Mouse (Mus musculus) thymus, adult 2 months (tissue): ENCODE data around the gene Ush2a. TPM values are rescaled to one million over a fixed set of nuclear protein-coding genes. Genes with fewer than 3 reads are reported as not detected.

Experiments
- DNase-seq: peaks from one replicate; pipeline ENCODE4 v3.0.0; 2021
- H3K27ac ChIP-seq: fragments of 200-500 bp; 2 replicates; pipeline ENCODE4 v1.5.1; 2012; ENCODE audit warnings: low read length, control low read depth; ENCODE audit not compliant: control insufficient read depth, insufficient read depth
- H3K27me3 ChIP-seq: fragments of 200-500 bp; 2 replicates; pipeline ENCODE4 v1.6.1; 2012; ENCODE audit warnings: mild to moderate bottlenecking, low read length, moderate library complexity, mixed read lengths; ENCODE audit not compliant: control insufficient read depth, insufficient read depth
- H3K36me3 ChIP-seq: fragments of 200-500 bp; 2 replicates; pipeline ENCODE4 v1.6.1; 2012; ENCODE audit warnings: mild to moderate bottlenecking, low read length, moderate library complexity; ENCODE audit not compliant: control insufficient read depth, insufficient read depth
- H3K4me1 ChIP-seq: fragments of 200-500 bp; replicated peaks from 2 replicates; pipeline ENCODE4 v1.6.1; 2012; ENCODE audit warnings: low read length; ENCODE audit not compliant: control insufficient read depth, insufficient read depth
- H3K4me3 ChIP-seq: fragments of 200-500 bp; 2 replicates; pipeline ENCODE4 v1.5.1; 2012; ENCODE audit warnings: mild to moderate bottlenecking, low read length, control low read depth, moderate library complexity; ENCODE audit not compliant: control insufficient read depth, insufficient read depth
- CTCF ChIP-seq: fragments of 200-500 bp; IDR thresholded peaks from 2 replicates; pipeline ENCODE4 v1.5.1; 2012; ENCODE audit warnings: mild to moderate bottlenecking, control low read depth, low read length, moderate library complexity, borderline replicate concordance; ENCODE audit not compliant: control insufficient read depth, poor library complexity, insufficient read depth; ENCODE audit errors: extremely low read depth
- POLR2A ChIP-seq: fragments of 200-500 bp; IDR thresholded peaks from 2 replicates; pipeline ENCODE4 v1.6.1; 2012; ENCODE audit warnings: mild to moderate bottlenecking, low read length, control low read depth, moderate library complexity; ENCODE audit not compliant: control insufficient read depth, poor library complexity, insufficient read depth; ENCODE audit errors: extremely low read depth
- WGBS: fragments of 180-500 bp; shearing (Covaris S2); methylation state at CpG from one replicate; pipeline ENCODE4 v1.1.7; 2018; 5-methylcytosine and 5-hydroxymethylcytosine counted together
- polyA plus RNA-seq: library from polyadenylated mRNA; depleted of rRNA; stranded (reverse); fragments of >200 nt; gene quantifications from 2 replicates; pipeline ENCODE4 v1.2.3, GENCODE M21; 2012

Ush2a gene
- polyA plus RNA-seq, 1 experiment: 0.05 TPM

DNA sequence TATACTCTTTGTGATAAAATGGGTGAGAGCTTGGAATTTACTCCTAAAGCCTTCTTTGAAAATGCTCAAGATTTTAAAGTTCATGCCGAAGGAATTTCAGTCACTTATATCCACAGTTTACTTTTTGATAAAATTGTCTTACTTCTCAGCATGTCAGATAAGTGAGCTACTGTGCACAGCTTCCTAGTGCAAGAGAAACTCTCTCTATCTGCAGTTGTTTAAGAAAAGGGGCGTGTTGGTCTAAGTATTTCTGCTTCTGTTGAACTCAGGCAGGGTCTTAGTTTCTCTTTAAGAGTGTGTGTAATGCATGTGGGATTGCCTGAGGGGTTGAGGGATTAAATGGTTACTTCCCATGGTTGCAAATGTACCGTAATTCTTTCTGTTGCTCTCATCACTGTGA is 381.3 kb downstream of the Ush2a start:
- Histone ChIP-seq H3K4me3 (no peak overlapping the region), H3K27ac (no peak overlapping the region), H3K4me1 (no peaks in the 10 kb centered on the region), H3K36me3 (no peaks in the 10 kb centered on the region), H3K27me3 (no peaks in the 10 kb centered on the region)
- TF ChIP-seq CTCF: no peak
- TF ChIP-seq POLR2A: no peak
- WGBS: 87% methylated on average over 3 of the region's 3 CpGs
- DNase-seq: no peak

GRCm38 (mm10) chr1:188653001-188653400 is 391.2 kb downstream of the Ush2a start:
- WGBS: 81% methylated on average over 3 of the region's 3 CpGs

DNA sequence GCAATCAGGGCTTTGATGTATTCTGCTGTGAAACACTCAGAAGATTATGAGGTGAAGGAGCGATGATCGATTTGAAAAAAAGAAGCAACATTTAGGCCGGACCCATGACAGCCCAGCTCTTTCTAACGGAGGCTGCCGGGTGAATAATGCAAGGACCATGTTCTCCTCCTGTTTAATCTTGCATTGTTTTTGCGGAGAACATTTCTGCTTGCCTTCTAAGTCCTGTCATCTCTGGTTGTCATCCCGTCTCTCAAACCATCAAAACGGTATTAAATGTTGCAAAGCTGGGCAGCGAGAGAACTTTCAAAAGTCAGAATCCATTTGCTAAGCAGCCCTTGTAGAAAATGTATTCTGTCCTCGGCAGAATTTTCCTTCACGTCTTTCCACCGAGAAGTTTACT is 394.3 kb downstream of the Ush2a start:
- Histone ChIP-seq H3K4me1 (no peaks in the 10 kb centered on the region), H3K27ac (no peak overlapping the region), H3K4me3 (no peak overlapping the region), H3K36me3 (no peaks in the 10 kb centered on the region), H3K27me3 (no peaks in the 10 kb centered on the region)
- 97% methylated on average over 12 of the region's 12 CpGs for WGBS
- DNase-seq: no peak
- no peak for TF ChIP-seq POLR2A
- no peak for TF ChIP-seq CTCF

More at GRCm38 (mm10) chr1:188653001-188653400, 391.2 kb downstream of the Ush2a start:
- H3K4me3 ChIP-seq: no peak overlapping the region
- H3K36me3 ChIP-seq: no peaks in the 10 kb centered on the region
- no peaks in the 10 kb centered on the region for H3K27me3 ChIP-seq
- DNase-seq: no peak
- H3K4me1 ChIP-seq: no peaks in the 10 kb centered on the region
- no peak overlapping the region for H3K27ac ChIP-seq
- TF ChIP-seq CTCF: no peak
- TF ChIP-seq POLR2A: no peak

- Histone ChIP-seq H3K27ac (no peak overlapping the region), H3K4me1 (no peaks in the 10 kb centered on the region), H3K27me3 (no peaks in the 10 kb centered on the region), H3K36me3 (no peaks in the 10 kb centered on the region), H3K4me3 (no peak overlapping the region)
- TF ChIP-seq POLR2A (no peak), CTCF (no peak)
- DNase-seq: no peak
- WGBS: 50% methylated on average over 3 of the region's 3 CpGs
Measured at GRCm38 (mm10) chr1:188659159-188659558, 397.3 kb downstream of the Ush2a start.

DNA sequence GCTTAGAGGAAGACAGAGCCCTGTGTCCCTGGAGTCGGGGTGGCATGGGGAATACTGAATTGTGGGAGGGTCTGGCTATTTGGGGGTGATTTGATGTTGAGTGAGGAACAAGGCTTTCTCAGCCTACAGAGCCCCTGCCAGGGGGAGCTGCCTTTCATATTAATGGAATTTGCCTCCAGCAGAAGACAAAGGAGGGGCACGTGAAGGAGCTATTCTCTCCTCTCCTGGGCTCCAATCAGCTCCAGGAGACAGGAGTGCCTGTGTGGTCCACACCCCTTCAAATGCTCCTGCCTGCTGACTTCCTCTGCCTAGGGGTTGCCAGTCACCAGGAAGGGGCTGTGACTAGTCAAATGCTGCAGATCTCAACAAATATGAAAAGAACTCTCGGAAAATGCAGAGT is 398.5 kb downstream of the Ush2a start:
- H3K36me3 ChIP-seq: no peaks in the 10 kb centered on the region
- no peak for DNase-seq
- TF ChIP-seq POLR2A (no peak), CTCF (no peak)
- H3K4me1 ChIP-seq: no peaks in the 10 kb centered on the region
- no peak overlapping the region for H3K27ac ChIP-seq
- no peaks in the 10 kb centered on the region for H3K27me3 ChIP-seq
- H3K4me3 ChIP-seq: no peak overlapping the region
- 29% methylated on average over 3 of the region's 3 CpGs for WGBS

DNA sequence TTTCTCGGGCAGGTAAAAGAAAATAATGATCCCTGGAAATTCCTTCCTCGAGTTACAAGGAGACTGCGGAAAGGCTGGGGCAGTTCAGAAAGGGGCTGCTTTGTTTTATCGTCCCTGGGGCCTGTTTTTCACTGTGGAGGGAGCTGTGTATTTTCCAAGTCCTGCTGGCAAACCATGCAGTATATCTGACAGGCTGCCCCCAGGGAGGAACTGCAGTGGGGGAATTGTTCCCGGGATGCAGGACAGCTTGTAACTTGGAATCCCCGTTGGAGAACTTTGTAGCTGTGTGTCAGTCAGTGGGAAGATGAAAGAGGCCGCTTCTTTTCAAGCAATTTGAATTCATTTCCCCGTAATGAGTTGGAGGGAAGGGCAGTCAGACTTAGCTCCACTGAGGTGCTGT is 399.1 kb downstream of the Ush2a start:
- Histone ChIP-seq H3K4me1 (no peaks in the 10 kb centered on the region), H3K27me3 (no peaks in the 10 kb centered on the region), H3K4me3 (no peak overlapping the region), H3K36me3 (no peaks in the 10 kb centered on the region), H3K27ac (no peak overlapping the region)
- 11% methylated on average over 8 of the region's 8 CpGs for WGBS
- no peak for DNase-seq
- no peak for TF ChIP-seq CTCF
- TF ChIP-seq POLR2A: no peak

DNA sequence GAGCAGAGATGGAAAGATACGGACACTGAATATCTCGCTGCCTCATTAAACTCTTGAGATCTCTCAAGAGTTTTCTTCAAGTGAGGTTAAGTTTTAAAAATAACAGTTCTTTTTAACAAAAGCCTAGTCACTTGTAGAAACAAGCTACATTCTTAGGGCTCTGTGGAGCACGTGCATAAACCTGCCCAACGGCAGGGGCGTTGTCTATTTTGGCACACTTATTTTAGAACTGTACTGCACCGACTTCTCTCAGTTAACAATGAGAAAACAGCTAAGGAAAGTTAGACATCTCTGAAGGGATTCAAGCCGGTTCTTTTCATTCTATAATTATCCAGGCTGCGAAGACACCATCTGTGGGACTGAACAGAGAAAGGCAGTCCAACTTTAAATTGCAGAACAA is 405.6 kb downstream of the Ush2a start:
- H3K36me3 ChIP-seq: no peaks in the 10 kb centered on the region

More for the DNA sequence above, 405.6 kb downstream of the Ush2a start:
- no peaks in the 10 kb centered on the region for H3K4me1 ChIP-seq
- H3K27ac ChIP-seq: no peak overlapping the region
- no peak for DNase-seq
- TF ChIP-seq CTCF (no peak), POLR2A (no peak)
- H3K27me3 ChIP-seq: no peaks in the 10 kb centered on the region
- WGBS: 89% methylated on average over 8 of the region's 8 CpGs
- no peak overlapping the region for H3K4me3 ChIP-seq
